Mouse (Mus musculus) mouse trophoblast stem cell (cell line): ENCODE measurements around the gene Ptprb.

ENCODE experiments used
- in situ Hi-C, 2 experiments: fragments of 300-500 bp; cut with MseI, MboI; formaldehyde crosslinking; loops; 2 replicates in 1 of 2; 3 replicates in 1 of 2; pipeline ENCODE4 v1.15.1; 2025

Gene Ptprb

DNA sequence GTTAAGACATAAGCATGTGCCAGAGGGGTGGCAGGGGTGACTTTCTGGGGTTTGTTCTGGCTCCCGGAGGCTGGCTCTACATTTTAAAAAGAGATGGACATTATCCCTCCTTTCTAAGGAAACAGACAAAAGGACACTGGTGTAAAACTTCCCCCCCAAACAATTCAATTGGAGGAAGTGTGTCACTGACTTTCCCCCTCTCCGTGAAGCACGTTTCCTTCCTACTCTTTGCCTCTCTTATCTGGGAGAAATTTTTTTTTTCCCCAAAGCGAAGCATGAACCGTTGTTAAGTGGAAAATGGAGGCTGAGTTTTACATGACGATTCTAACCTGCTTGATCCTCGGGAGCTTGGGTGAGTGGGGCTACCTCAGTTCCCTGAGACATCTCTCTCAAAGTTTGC lies at the start of gene Ptprb:
Gene Ptprb (plus strand): TSS at position 244 of the 400 bp plus-strand sequence.
- in situ Hi-C loops, result no loop called here

DNA sequence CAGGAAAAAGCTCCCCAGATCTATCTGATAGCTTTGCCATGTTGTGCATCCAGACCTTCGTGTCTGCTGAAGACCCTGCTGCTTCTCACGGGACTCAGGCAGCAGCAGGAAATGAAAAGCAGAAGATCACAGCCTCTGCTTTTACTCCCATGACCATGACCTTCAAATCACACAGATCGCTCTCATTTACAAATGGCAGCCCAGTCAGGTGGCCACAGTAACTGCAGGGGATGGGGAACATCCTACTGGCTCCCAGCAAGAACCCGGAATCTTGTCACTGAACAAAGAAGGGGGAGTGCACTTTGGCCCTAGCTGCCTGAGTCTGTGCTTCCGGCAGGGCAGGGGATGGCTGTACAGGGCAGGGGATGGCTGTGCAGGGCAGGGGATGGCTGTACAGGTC lies 40.0 kb upstream of the Ptprb start:
- in situ Hi-C loops, result no loop called here

DNA sequence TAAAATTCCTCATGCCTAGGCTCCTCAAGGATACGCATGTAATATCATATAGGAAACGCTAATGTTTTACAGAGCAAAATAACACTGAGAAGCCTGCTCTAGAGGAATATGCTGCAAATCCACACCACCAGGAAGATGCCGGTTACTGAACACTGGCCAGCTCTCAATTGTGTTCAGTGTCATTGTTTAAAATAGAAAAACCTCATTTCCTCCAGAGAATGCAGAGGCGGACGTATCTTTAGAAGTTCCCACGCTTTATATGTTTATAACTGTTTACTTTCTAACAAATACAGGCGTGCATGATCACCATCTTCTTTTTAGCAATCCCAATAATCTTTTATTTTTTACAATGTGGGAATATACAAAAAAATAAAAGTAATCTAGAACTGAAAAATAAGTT lies 33.1 kb upstream of the Ptprb start:
- in situ Hi-C loops, result no loop called here

DNA sequence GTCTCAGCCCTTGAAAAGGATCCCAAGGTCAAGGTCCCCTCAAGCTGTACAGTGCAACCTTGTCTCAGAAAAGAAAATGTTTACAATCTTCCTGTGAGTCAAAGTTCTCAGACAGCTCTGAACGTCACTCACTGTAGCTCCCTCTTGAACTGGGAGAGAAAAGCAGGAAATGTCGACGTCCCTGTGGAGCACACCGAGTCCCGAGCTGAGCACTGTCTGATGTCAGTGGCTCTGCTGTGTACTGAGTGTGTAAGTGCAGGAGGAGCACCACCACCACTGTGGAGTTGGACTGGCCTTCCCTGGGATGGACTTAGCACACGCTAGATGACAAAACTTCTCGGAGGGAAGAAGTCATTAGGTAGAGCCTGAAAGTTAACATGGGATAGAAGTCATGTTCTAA lies 31.9 kb upstream of the Ptprb start:
- in situ Hi-C loops, result no loop called here

DNA sequence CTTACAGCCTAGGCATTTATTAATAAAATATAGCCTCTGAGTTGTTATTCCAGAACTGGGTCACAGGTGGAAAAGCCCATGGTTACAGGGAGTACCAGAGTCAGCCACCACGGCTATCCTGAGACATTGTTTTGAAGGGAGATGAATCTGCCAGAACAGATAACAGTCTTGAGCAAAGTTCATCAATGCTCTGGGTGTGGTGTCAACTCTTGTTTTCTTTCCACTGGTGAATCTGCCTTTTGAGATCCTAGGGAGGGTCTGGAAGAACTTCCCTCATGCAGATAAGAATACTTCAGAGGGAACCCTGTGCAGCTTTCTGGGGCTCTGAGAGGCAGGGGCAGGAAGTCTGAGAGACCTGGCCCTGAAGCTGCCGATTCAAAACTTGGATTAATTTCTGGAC lies 29.7 kb upstream of the Ptprb start:
- in situ Hi-C loops, result no loop called here

DNA sequence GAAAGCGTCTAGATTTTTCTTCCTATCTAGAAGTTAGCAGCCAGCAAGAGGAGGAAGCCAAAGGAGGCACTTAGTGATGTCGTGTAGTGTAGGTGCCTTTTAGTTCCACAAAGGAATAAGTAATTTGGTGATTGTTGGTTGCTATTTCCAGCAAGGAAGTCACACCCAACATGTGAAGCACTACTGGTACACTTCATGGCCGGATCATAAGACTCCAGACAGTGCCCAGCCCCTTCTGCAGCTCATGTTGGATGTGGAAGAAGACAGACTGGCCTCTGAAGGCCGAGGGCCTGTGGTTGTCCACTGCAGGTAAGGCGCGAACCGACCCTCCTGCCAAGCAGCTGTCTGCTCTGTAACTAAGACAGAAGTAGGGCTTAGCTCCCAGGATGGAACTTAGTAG lies 22.7 kb upstream of the Ptprb start:
- in situ Hi-C loops, result no loop called here

DNA sequence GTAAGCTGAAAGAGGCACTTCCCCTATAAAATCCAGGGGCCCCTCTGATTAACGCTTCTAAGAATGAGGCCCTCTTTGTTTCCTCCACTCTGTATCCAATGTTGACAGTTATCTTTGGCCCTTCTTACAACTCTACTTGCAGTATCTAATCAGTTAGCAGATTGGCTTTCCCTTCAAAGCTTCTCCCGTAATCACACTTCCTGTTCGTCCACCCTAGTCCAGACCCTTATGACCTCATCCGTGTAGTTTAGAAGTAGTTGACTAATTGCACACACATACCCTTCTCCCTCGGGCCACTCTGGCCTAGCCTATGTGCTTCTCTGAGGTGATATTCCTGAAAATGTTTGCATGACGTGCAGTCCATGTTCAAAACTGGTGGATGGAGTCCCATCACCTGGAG lies 21.4 kb upstream of the Ptprb start:
- in situ Hi-C loops, result no loop called here

DNA sequence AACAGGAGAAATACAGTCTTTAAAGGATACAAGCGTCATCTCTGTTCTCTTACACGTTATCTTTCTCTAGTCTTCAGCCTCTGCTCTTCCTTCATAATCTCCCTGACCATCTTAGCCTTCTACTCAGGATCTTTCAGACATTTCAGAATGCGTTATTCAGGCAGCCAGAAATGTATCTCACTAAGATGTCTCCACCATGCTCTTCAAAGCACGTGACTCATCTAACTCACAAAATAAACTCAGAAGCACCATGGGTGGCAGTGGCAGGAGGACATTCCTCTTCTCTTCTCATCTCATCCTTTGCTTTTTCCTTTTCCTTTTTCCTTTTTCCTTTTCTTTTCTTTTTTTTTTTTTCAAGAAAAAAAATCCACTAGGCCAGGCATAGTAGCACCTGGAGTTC lies 16.0 kb upstream of the Ptprb start:
- in situ Hi-C loops, result no loop called here

DNA sequence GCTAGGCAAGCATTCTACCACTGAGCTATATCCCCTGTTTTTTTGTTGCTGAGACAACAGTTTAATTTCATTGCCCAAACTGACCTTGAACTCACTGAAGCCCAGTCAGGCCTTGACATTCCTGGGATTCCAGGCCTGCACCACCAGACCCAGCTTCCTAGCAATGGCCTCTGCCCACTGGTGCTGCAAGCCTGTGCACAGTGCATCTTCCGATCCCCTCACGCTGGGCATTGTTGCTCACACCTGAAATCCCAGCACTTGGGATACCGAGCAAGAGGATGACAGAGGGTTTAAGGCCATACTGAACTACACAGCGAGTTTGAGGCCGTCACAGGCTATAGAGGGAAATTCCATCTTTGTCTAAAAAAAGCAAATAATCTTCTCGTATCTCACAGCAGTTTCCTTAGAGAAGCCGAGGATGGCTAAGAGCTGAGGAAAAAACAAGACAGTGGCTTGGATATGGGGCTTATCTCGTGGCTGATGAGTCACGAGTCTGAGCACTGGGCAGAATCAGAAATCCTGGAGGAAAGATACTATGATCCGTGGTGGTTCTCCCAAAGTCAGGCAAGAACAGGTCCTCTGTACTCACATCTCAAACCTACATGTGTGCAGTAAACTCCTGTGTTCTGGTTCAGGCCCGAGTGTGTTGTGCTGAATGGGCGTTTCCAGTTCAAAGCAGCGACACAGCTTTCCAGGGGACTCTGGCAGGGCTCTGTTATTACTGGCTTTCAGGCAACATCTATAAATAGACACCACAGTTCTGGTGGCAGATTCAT lies 14.5 kb upstream of the Ptprb start:
- in situ Hi-C loops, result no loop called here

DNA sequence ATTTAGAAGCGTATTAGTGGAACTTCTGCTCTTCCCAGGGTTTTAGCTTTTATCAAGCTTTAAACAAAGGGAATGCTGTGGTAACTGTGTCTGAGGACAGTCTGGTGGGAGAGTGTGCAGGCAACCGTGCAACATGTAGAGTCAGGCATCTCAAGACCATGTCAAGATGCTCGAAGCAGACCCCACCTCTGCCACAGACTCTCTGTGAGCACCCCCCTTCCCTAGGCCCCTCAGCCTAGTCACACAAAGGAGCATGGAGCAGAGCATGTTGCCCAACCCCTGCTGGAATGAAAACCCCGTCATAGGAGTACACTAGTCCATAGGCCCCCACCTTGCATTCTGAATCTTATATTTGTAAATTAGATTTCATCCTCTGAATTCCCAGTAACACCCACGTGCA lies 13.8 kb upstream of the Ptprb start:
- in situ Hi-C loops, result no loop called here

DNA sequence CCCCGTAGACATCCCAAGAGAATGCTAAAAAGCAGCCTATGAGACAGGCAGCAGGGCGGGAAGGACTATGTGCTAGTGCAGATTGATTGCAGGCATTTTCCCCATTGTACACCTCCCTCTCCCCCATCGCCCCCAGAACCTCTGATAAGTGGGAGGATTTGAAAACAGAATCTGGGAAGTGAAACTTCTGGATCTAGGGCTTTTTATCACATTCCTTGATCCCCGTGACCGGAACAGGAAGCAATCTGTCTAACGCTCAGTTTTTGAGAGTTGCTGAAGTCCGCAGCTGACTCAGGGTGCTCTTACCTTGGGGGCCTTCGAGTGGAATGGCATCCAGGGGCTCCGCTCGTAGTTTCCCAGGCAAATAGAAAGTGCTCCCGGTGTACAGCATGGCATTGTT lies 10.8 kb upstream of the Ptprb start:
- in situ Hi-C loops, result no loop called here

DNA sequence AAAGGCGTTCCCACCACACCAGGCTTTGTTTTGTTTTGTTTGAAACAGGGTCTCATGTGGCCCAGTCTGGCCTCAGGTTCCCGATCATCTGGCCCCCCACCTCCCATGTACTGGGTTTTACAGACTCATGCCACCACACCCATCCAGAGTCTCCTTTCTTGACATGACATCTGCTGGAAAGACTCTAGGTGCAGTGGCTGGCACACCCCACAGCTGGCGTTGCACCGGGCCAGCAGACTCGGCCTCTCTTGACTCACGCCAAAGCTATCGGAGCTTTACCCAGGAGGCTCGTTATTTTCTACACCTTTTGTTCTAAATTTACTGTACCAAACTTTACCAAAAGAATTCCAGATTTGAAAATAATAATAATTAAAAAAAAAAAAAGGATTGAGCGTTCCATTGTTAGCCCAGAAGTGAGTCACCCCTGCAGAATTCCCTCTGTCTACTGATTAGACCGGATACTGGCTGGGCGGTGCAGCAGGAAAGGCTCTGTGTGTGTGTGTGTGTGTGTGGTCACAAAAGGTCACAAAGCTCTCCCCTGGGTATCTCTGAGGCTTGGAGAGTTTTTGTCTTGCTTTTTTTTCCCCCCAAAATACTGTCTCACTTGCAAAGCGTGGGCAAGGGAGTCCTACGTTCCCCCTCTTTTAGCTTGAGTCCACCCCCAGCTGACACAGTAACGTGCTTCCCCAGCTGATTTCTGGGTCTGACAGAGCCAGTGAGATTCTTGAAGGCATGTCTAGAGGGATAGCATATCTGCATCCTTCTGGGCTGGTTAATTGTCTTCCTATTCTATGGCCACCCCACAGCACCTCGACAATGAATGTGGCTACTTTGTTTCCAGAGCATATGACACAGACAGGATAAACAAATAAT lies 8.5 kb upstream of the Ptprb start:
- in situ Hi-C loops, result no loop called here

DNA sequence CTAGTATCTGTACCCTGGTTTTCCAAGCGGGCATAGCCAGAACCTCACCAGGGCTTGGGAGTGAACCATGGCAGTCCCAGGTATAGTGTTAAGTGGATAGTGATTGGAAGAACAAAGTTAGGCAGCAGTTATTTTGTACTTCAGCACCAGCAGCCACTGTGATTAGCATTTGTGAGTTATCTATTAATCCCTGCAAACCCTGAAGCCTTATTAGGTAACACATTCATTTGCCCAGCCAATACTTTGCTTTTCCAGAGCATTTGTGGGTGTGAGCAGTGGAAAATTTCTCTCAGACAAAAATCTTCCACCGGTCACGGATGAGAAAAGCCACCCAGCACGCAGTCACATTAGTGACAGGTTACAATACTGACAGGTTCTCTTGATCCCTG lies 7.9 kb upstream of the Ptprb start:
- in situ Hi-C loops, result no loop called here

DNA sequence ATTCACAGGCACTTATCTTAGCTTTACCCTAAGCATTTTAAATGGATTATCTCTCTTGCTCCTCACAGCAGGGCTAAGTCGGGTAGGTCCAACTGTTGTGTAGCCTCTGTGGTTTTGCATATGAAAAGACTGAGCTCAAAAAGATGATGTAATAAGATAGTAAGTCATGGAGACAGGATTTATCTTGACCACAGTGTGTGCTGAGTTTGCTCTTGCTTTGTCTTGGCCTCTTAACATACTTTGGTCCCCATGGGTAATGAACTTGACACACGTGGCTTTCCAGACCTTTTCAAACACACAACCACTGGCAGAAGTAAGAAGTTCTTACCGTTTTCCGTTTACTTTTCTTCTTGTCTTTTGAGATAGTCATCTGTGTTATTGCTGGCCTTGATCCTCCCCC lies 7.0 kb upstream of the Ptprb start:
- in situ Hi-C loops, result no loop called here

DNA sequence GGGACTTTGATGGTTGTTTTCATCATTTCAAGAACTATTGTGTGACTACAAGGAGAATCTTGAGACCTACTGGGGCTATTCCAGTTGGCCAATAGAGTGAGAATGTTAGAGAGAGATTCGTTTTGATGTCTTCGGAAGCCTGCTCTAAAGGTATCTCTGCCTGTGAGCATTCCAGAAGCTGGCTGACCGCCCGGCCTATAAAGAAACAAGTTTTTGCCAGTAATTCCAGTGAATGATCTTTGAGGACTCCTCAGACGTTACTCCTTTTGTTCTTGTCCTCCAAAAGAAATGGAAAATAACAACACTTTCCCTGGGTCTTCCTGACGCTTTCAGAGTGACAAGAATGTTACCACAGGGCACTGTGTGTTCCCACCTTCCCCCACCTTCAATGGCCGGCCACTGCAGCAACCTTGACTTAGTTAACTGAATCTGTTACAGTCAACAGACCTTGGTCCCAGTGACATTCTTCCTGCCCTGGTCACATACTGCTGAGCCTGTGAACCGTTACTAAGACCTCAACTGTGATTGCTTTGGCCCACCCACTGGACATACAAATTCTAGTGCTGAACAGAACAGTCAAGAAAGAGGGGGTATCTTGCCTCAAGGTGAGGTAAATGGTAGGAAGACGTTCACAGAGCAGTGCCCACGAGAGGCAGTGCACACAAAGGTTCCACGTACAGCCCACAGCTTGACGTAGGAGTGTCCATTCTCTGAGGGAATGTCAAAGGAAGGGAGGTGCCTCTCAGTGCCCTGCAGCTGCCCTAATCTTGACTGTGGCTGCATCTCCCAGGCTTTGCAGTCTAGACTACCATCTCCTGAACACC lies 4.5 kb upstream of the Ptprb start:
- in situ Hi-C loops, result no loop called here

DNA sequence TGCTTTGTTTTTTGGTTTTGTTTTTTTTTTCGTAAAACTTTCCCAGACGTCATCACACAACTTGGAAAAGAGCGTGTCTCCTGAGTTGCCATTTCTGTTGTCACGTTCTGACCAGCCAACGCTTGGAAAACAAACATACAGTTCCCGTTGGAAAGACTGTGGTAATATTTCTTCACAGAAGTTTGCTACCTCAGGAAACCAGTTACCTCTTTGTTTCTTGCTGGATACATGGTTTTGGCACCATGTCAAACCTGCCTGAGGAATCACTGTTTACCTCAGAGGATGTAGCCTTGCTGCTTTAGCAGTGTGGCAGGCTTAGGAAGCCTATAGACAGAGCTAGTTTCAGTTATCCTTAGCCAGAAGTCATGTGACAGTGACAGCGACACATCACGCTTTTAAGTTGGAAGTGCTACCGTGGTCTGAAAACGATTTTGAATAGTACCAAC lies 3.8 kb upstream of the Ptprb start:
- in situ Hi-C loops, result no loop called here

DNA sequence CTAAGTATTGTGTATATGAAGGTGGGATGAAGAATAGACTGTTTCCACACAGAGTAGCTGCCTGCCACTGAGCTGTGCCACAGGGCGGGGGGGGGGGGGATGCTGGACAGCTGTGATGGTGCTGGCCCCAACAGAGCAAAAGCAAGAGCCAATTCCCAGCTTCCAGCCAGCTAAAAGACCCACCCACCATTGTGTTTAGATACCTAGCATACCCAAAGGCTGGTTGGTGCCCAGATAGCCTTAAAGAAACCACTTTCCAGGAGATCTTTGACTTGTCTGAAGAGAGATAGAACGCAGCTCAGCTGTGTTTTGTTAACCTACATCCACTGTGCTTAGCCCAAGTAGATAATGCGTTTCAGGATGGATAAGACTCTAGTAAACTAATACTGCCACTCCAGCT lies 3.2 kb upstream of the Ptprb start:
- in situ Hi-C loops, result no loop called here

DNA sequence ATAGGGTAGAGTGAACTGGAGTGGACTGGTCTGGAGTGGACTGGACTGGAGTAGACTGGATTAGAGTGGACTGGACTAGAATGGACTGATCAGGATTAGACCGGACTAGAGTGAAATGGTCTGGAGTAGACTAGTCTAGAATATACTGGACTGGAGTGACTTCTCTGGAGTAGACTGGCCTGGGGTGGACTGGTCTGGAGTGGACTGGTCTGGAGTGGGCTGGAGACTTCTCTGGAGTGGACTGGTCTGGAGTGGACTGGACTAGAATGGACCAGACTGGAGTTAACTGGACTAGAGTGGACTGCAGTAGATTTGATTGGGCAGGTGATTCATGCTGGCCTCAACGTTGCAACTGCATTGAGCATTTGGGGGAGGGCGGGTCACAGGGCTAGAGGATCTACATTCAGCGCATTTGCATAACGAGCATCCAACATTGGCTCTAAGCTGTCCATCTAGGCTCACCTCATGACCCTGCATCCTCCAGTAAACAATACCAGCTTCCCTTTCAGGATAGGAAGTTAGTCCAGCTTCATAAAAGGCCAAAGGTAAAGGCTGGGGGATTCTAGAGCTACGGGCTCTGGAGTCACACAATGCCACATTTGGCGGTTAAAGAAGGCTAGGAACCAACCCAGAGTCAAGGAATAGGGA lies 11.5 kb downstream of the Ptprb start:
- in situ Hi-C loops, result no loop called here

DNA sequence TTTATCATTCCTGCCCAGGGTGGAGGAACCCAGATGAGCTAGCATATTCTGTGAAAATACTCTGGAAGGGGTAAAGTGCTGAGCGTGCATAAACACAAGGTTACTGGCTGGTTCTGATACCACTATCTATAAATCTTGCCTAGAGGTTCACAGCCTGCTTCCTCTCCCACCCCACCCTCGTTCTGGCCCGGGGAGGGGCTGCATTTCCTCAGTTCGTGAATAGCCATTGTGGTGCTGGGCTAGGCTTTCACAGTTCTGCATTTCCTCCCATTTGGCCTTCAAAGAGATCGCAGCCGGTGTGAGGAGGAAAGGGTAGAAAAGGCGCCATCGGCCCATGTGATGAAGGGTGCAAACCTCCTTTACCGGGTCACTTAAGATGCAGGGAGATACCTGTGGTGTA lies 12.8 kb downstream of the Ptprb start:
- in situ Hi-C loops, result no loop called here

DNA sequence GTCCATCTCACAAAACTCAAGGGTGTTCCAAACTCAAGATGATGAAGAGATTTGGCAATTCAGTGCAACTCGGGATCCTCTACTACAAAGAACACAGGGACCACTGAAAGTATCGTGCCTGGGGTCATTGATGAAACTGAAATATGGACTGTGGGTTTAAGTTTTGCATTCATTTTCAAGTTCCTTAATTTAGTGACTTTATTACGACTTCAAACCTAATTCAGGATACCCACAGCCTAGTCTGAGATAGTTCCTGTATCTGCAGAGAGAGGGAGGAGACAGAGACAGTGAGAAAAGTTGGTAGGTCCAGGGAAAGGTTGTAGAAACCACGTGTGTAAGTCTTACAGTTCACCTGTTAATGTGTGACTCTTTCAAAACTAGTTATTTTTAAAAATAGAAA lies 15.2 kb downstream of the Ptprb start:
- in situ Hi-C loops, result no loop called here

DNA sequence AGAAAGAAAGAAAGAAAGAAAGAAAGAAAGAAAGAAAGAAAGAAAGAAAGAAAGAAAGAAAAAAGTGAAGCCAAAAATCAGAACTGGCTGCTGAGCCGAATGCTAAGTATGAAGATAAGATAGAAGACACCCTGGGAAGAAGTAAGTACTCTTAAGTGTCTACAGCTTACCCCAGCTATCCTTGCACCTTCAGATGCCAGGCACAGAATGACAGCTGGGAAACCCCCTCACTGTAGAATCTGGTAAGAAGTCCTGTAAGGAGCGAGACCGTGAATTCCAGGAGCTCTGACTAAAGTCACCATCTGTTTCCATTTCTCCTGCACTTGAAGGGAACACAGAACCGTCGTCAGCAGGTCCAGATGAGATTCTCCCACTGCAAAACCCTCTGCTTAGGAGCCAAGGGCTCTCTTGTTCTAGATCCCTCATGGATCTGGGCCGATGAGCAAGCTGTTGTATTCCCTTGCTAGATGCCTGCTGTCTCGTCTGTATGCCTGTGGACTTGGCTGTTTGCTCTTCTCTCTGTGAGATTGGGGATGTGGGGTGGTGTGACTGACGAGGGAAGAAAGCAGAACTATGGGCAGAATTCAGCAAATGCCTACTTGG lies 15.9 kb downstream of the Ptprb start:
- in situ Hi-C loops, result no loop called here
